Mouse (Mus musculus): ENCODE measurements around the gene Abhd16b.

- TF ChIP-seq CTCF (IDR thresholded peaks at IDR 0.05; ENCODE audit: low read depth) = no peak
- no peak for TF ChIP-seq EP300 (IDR thresholded peaks at IDR 0.05; ENCODE audit: low read depth)
These were observed 37.1 kb upstream of the Abhd16b start for GRCm38 (mm10) chr2:181455899-181456298.
